Mouse (Mus musculus) CH12.LX (cell line): ENCODE results near the gene Agtr1a. TPM values are rescaled to one million over a fixed set of nuclear protein-coding genes. Genes with fewer than 3 reads are reported as not detected.

Source experiments
- DNase-seq: peaks from one replicate; pipeline ENCODE4 v3.0.0-alpha.2; 2013; ENCODE audit errors: extremely low read depth
- H3K27ac ChIP-seq: 2 replicates; pipeline ENCODE4 v1.5.1; 2012; ENCODE audit warnings: low read depth, mild to moderate bottlenecking, control low read depth, moderate library complexity; ENCODE audit not compliant: insufficient read depth
- H3K27me3 ChIP-seq: replicated peaks from 2 replicates; pipeline ENCODE3; 2012; ENCODE audit warnings: inconsistent platforms
- H3K36me3 ChIP-seq, 2 experiments: replicated peaks in 1 of 2; 2 replicates each; pipeline versions ENCODE3 to v1.6.1; 2012; ENCODE audit warnings: inconsistent platforms in 1 of 2, low read length in 1 of 2, mild to moderate bottlenecking in 1 of 2, mixed read lengths in 1 of 2, moderate library complexity in 1 of 2; ENCODE audit not compliant: control insufficient read depth in 1 of 2, insufficient read depth in 1 of 2
- H3K4me1 ChIP-seq, 2 experiments: 2 replicates each; pipeline ENCODE4 v1.6.1; 2012; ENCODE audit warnings: inconsistent platforms in 1 of 2, moderate library complexity in 1 of 2; ENCODE audit not compliant: insufficient read depth in 2 of 2, control insufficient read depth in 1 of 2
- H3K4me2 ChIP-seq: 2 replicates; pipeline ENCODE4 v1.6.1; 2012; ENCODE audit warnings: low read depth, mild to moderate bottlenecking, control low read depth; ENCODE audit not compliant: poor library complexity, insufficient read depth, severe bottlenecking
- H3K4me3 ChIP-seq, 3 experiments: fragments of 150-350 bp in 1 of 3; sonication (generic) in 1 of 3; replicated peaks in 1 of 3; 2 replicates each; pipeline versions ENCODE3 to v1.5.1; 2011 to 2012; ENCODE audit warnings: low read depth in 2 of 3, low read length in 2 of 3, mild to moderate bottlenecking in 2 of 3, moderate library complexity in 2 of 3, control low read depth in 1 of 3, improper control_type of control experiment in 1 of 3, inconsistent platforms in 1 of 3, mixed read lengths in 1 of 3; ENCODE audit not compliant: poor library complexity in 1 of 3
- H3K79me2 ChIP-seq: replicated peaks from 2 replicates; pipeline ENCODE4 v1.6.1; 2012; ENCODE audit warnings: mild to moderate bottlenecking, moderate library complexity; ENCODE audit not compliant: control insufficient read depth, poor library complexity, insufficient read depth, severe bottlenecking; ENCODE audit errors: extremely low read depth
- H3K9ac ChIP-seq: 2 replicates; pipeline ENCODE4 v1.6.1; 2012; ENCODE audit warnings: low read depth, mild to moderate bottlenecking, control low read depth, moderate library complexity; ENCODE audit not compliant: insufficient read depth
- H3K9me3 ChIP-seq: replicated peaks from 2 replicates; pipeline ENCODE3; 2012; ENCODE audit warnings: low read length, inconsistent platforms, mixed read lengths
- BHLHE40 ChIP-seq: IDR thresholded peaks from 2 replicates; pipeline ENCODE4 v1.6.1; 2011; ENCODE audit warnings: mild to moderate bottlenecking, low read depth, low read length, improper control_type of control experiment
- CHD1 ChIP-seq: IDR thresholded peaks from 2 replicates; pipeline ENCODE4 v1.6.1; 2012; ENCODE audit warnings: low read depth, low read length, improper control_type of control experiment, inconsistent platforms
- CHD2 ChIP-seq: IDR thresholded peaks from 2 replicates; pipeline ENCODE4 v1.6.1; 2011; ENCODE audit warnings: low read length, improper control_type of control experiment
- EP300 ChIP-seq: IDR thresholded peaks from 2 replicates; pipeline ENCODE4 v1.6.1; 2011; ENCODE audit warnings: low read length, improper control_type of control experiment
- GABPA ChIP-seq: IDR thresholded peaks from 2 replicates; pipeline ENCODE4 v1.6.1; 2012; ENCODE audit warnings: low read depth, low read length, improper control_type of control experiment, inconsistent platforms; ENCODE audit not compliant: insufficient replicate concordance
- HCFC1 ChIP-seq: IDR thresholded peaks from 2 replicates; pipeline ENCODE4 v1.6.1; 2012; ENCODE audit warnings: low read depth, mild to moderate bottlenecking, inconsistent platforms, low read length, improper control_type of control experiment
- IRF4 ChIP-seq: IDR thresholded peaks from 2 replicates; pipeline ENCODE4 v1.6.1; 2014; ENCODE audit warnings: low read depth, mild to moderate bottlenecking, inconsistent platforms, low read length, improper control_type of control experiment
- JUN ChIP-seq: IDR thresholded peaks from 2 replicates; pipeline ENCODE4 v1.6.1; 2011; ENCODE audit warnings: low read depth, mild to moderate bottlenecking, low read length, improper control_type of control experiment, moderate library complexity; ENCODE audit not compliant: insufficient read depth
- KAT2A ChIP-seq: IDR thresholded peaks from 2 replicates; pipeline ENCODE4 v1.6.1; 2012; ENCODE audit warnings: low read length, improper control_type of control experiment, inconsistent platforms; ENCODE audit not compliant: insufficient replicate concordance
- MAFK ChIP-seq: IDR thresholded peaks from 2 replicates; pipeline ENCODE4 v1.6.1; 2011; ENCODE audit warnings: low read length, improper control_type of control experiment; ENCODE audit not compliant: insufficient replicate concordance
- MAX ChIP-seq: IDR thresholded peaks from 2 replicates; pipeline ENCODE4 v1.6.1; 2011; ENCODE audit warnings: low read length, improper control_type of control experiment
- MEF2A ChIP-seq: IDR thresholded peaks from 2 replicates; pipeline ENCODE4 v1.6.1; 2014; ENCODE audit warnings: low read depth, mild to moderate bottlenecking, inconsistent platforms, low read length, improper control_type of control experiment, borderline replicate concordance
- MXI1 ChIP-seq: IDR thresholded peaks from 2 replicates; pipeline ENCODE4 v1.6.1; 2011; ENCODE audit warnings: mild to moderate bottlenecking, low read depth, low read length, improper control_type of control experiment
- MYC ChIP-seq: IDR thresholded peaks from 2 replicates; pipeline ENCODE4 v1.6.1; 2011; ENCODE audit warnings: low read depth, mild to moderate bottlenecking, improper control_type of control experiment, low read length
- NELFE ChIP-seq: IDR thresholded peaks from 2 replicates; pipeline ENCODE4 v1.6.1; 2011; ENCODE audit warnings: low read depth, low read length, improper control_type of control experiment
- NRF1 ChIP-seq: IDR thresholded peaks from 2 replicates; pipeline ENCODE4 v1.6.1; 2014; ENCODE audit warnings: low read depth, mild to moderate bottlenecking, inconsistent platforms, low read length, improper control_type of control experiment, moderate library complexity
- POLR2AphosphoS2 ChIP-seq: IDR thresholded peaks from 2 replicates; pipeline ENCODE4 v1.6.1; 2011; ENCODE audit warnings: low read depth, low read length, improper control_type of control experiment
- RCOR1 ChIP-seq: conservative IDR thresholded peaks from 2 replicates; pipeline ENCODE4 v1.6.1; 2012; ENCODE audit warnings: low read depth, mild to moderate bottlenecking, inconsistent platforms, low read length, improper control_type of control experiment
- SMC3 ChIP-seq: IDR thresholded peaks from 2 replicates; pipeline ENCODE4 v1.6.1; 2011; ENCODE audit warnings: low read depth, low read length, improper control_type of control experiment
- TBP ChIP-seq: conservative IDR thresholded peaks from 2 replicates; pipeline ENCODE4 v1.6.1; 2011; ENCODE audit warnings: low read depth, low read length, improper control_type of control experiment
- UBTF ChIP-seq: IDR thresholded peaks from 2 replicates; pipeline ENCODE4 v1.6.1; 2012; ENCODE audit warnings: low read depth, mild to moderate bottlenecking, inconsistent platforms, low read length, improper control_type of control experiment, moderate library complexity
- USF2 ChIP-seq: conservative IDR thresholded peaks from 2 replicates; pipeline ENCODE4 v1.6.1; 2011; ENCODE audit warnings: low read depth, low read length, improper control_type of control experiment
- ZKSCAN1 ChIP-seq: IDR thresholded peaks from 2 replicates; pipeline ENCODE4 v1.6.1; 2012; ENCODE audit warnings: low read depth, inconsistent platforms, low read length, improper control_type of control experiment, borderline replicate concordance
- dilution Hi-C: fragments of 300-500 bp; cut with MboI; formaldehyde crosslinking; loops from 2 replicates; pipeline ENCODE4 v1.14.3; 2020; ENCODE audit warnings: low sequenced_read_pairs; ENCODE audit not compliant: extremely low pct_unique_long_range_greater_than_20kb, extremely low pct_ligation_motif_present
- in situ Hi-C: fragments of 300-500 bp; cut with MboI; formaldehyde crosslinking; loops from 3 replicates; pipeline ENCODE4 v1.14.3; 2019; ENCODE audit warnings: low sequenced_read_pairs, low pct_ligation_motif_present, low pct_unique_long_range_greater_than_20kb, mixed read lengths
- polyA plus RNA-seq: library from polyadenylated mRNA; unstranded; fragments of >175 nt; gene quantifications from 2 replicates; pipeline ENCODE4 v1.2.1, GENCODE M21; 2012; ENCODE audit warnings: low read depth; ENCODE audit not compliant: insufficient read length
- total RNA-seq, 2 experiments: library from RNA; depleted of rRNA; stranded (reverse); fragments of 300-350 nt in 1 of 2; fragments of >200 nt in 1 of 2; gene quantifications; 2 replicates each; pipeline ENCODE4 v1.2.3; 2012 to 2014

The Agtr1a gene
- total and polyA plus RNA-seq, 3 experiments = not detected

- no peak for TF ChIP-seq JUN
- no peak for TF ChIP-seq POLR2AphosphoS2
- TF ChIP-seq UBTF = no peak
- no peak for TF ChIP-seq TBP
- no peak for TF ChIP-seq GABPA
- no peaks in the 10 kb centered on the region for H3K4me1 ChIP-seq
- no peaks in the 10 kb centered on the region for H3K79me2 ChIP-seq
- no peaks in the 10 kb centered on the region for H3K9me3 ChIP-seq
- H3K4me3 ChIP-seq = no peak overlapping the region
- no peak overlapping the region for H3K9ac ChIP-seq
- dilution Hi-C loops (no loop called here), in situ Hi-C loops (no loop called here)
- no peak overlapping the region for H3K4me2 ChIP-seq
- no peaks in the 10 kb centered on the region for H3K36me3 ChIP-seq
- no peak overlapping the region for H3K27ac ChIP-seq
- no peaks in the 10 kb centered on the region for H3K27me3 ChIP-seq
- DNase-seq = no peak
These were observed 82.4 kb downstream of the Agtr1a start for GRCm38 (mm10) chr13:30418611-30419010.

DNA sequence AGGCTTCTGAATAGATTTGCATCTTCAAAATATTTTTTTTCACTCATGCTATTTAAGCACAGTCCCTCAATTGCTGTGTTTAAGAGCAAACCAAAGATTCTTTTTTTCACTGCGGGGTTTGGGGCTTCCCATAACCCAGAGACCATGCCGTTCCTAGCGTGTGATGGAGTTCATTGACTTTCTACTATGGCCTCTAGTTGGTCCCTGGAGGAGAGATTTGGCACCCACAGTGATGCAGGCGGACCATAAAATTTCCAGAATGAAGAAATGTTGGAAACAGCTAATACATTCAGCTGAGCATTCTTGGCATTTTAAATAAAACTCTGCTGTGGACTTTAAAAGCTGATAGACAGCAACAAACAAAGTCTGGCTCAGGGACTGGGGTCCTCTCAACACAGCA, 90.8 kb downstream of the Agtr1a start:
- Histone ChIP-seq H3K27me3 (no peaks in the 10 kb centered on the region), H3K9ac (no peak overlapping the region), H3K9me3 (no peaks in the 10 kb centered on the region), H3K4me1 (no peaks in the 10 kb centered on the region), H3K27ac (no peak overlapping the region), H3K4me3 (no peak overlapping the region), H3K36me3 (no peaks in the 10 kb centered on the region), H3K79me2 (no peaks in the 10 kb centered on the region), H3K4me2 (no peak overlapping the region)
- no peak for DNase-seq
- no peak for TF ChIP-seq NRF1
- no peak for TF ChIP-seq SMC3
- TF ChIP-seq MYC = no peak
- TF ChIP-seq CHD2 = no peak
- no peak for TF ChIP-seq IRF4
- no peak for TF ChIP-seq NELFE
- no peak for TF ChIP-seq ZKSCAN1
- no peak for TF ChIP-seq MAFK
- no peak for TF ChIP-seq BHLHE40
- TF ChIP-seq HCFC1 = no peak
- no peak for TF ChIP-seq CHD1
- TF ChIP-seq EP300 = no peak
- no peak for TF ChIP-seq MAX
- TF ChIP-seq RCOR1 = no peak
- TF ChIP-seq MXI1 = no peak
- TF ChIP-seq KAT2A = no peak
- no peak for TF ChIP-seq TBP
- no peak for TF ChIP-seq MEF2A
- no peak for TF ChIP-seq GABPA
- TF ChIP-seq USF2 = no peak
- in situ Hi-C loops = no loop called here
- dilution Hi-C loops = no loop called here
